Mouse (Mus musculus) forebrain, embryonic 14.5 days (tissue): ENCODE results near the gene Ppm1b. TPM values are rescaled to one million over a fixed set of nuclear protein-coding genes. Genes with fewer than 3 reads are reported as not detected.

Experiments
- ATAC-seq: fragments of 200-750 bp; cut with Nextera tagmentation; 2 replicates; pipeline ENCODE4 v1.8.0; 2017; ENCODE audit warnings: mild to moderate bottlenecking, moderate library complexity
- DNase-seq: peaks from one replicate; pipeline ENCODE4 v3.0.0-alpha.2; 2015; ENCODE audit warnings: low spot score
- H3K27ac ChIP-seq: fragments of 300-500 bp; sonication (generic); 2 replicates; pipeline ENCODE4 v1.5.1; 2014; ENCODE audit warnings: low read depth, mild to moderate bottlenecking, control low read depth, low read length, moderate library complexity
- H3K27me3 ChIP-seq: fragments of 300-500 bp; sonication (generic); replicated peaks from 2 replicates; pipeline ENCODE4 v1.6.1; 2014; ENCODE audit warnings: low read length, control low read depth, mixed read lengths; ENCODE audit not compliant: control insufficient read depth, insufficient read depth
- H3K36me3 ChIP-seq: fragments of 300-500 bp; sonication (generic); 2 replicates; pipeline ENCODE4 v1.6.1; 2014; ENCODE audit warnings: low read length, control low read depth; ENCODE audit not compliant: control insufficient read depth, insufficient read depth
- H3K4me1 ChIP-seq: fragments of 300-500 bp; sonication (generic); 2 replicates; pipeline ENCODE4 v1.6.1; 2014; ENCODE audit warnings: antibody characterized with exemption, low read length, control low read depth; ENCODE audit not compliant: control insufficient read depth, insufficient read depth
- H3K4me2 ChIP-seq: fragments of 300-500 bp; sonication (generic); 2 replicates; pipeline ENCODE4 v1.6.1; 2014; ENCODE audit warnings: mild to moderate bottlenecking, control low read depth, low read length
- H3K4me3 ChIP-seq: fragments of 300-500 bp; sonication (generic); 2 replicates; pipeline ENCODE4 v1.5.1; 2014; ENCODE audit warnings: low read depth, low read length, control low read depth
- H3K9ac ChIP-seq: fragments of 300-500 bp; sonication (generic); 2 replicates; pipeline ENCODE4 v1.6.1; 2014; ENCODE audit warnings: mild to moderate bottlenecking, low read length, control low read depth, moderate library complexity
- H3K9me3 ChIP-seq: fragments of 300-500 bp; sonication (generic); replicated peaks from 2 replicates; pipeline ENCODE4 v1.6.1; 2016; ENCODE audit warnings: low read length, control low read depth, mixed read lengths; ENCODE audit not compliant: control insufficient read depth
- WGBS: fragments of 180-500 bp; shearing (Covaris S2); extraction: QIAGEN DNeasy Blood & Tissue Kit; methylation state at CpG from one replicate; pipeline ENCODE4 v1.1.7; 2014; 5-methylcytosine and 5-hydroxymethylcytosine counted together
- polyA plus RNA-seq: library from polyadenylated mRNA; unstranded; fragments of >200 nt; fragmentation: Nextera tagmentation; extraction: Ambion mirVana; gene quantifications from 2 replicates; pipeline ENCODE4 v1.2.1, GENCODE M21; 2014

The Ppm1b gene
- polyA plus RNA-seq, 1 experiment from 2014 or later, result 73.9 TPM

- ATAC-seq, result no peak
- H3K4me1 ChIP-seq, result peaks cover 5% of the 10 kb centered on the region; the same call in 1 of the 2 replicates
- H3K4me3 ChIP-seq, result no peak overlapping the region
- no peak overlapping the region for H3K27ac ChIP-seq
- H3K36me3 ChIP-seq, result no peaks in the 10 kb centered on the region
- 86% methylated on average over 5 of the region's 5 CpGs for WGBS
- no peaks in the 10 kb centered on the region for H3K9me3 ChIP-seq
- DNase-seq, result no peak
- H3K9ac ChIP-seq, result no peak overlapping the region
- H3K27me3 ChIP-seq, result no peaks in the 10 kb centered on the region
- no peak overlapping the region for H3K4me2 ChIP-seq
Measured at GRCm38 (mm10) chr17:84953776-84954175, 2.8 kb upstream of the Ppm1b start.

GRCm38 (mm10) chr17:84954881-84955280 is 1.7 kb upstream of the Ppm1b start:
- no peak for ATAC-seq
- no peak overlapping the region for H3K4me2 ChIP-seq
- 93% methylated on average over 5 of the region's 5 CpGs for WGBS
- no peaks in the 10 kb centered on the region for H3K9me3 ChIP-seq
- no peak overlapping the region for H3K9ac ChIP-seq
- H3K4me3 ChIP-seq, result no peak overlapping the region
- no peaks in the 10 kb centered on the region for H3K36me3 ChIP-seq
- H3K27ac ChIP-seq, result no peak overlapping the region
- peaks cover 15% of the 10 kb centered on the region for H3K4me1 ChIP-seq
- no peak for DNase-seq
- H3K27me3 ChIP-seq, result no peaks in the 10 kb centered on the region

GRCm38 (mm10) chr17:84956931-84957486 is 468 bp downstream of the Ppm1b start:
- WGBS, result under 1% methylated on average over 24 of the region's 24 CpGs
- H3K36me3 ChIP-seq, result no peaks in the 10 kb centered on the region
- DNase-seq, result peak; percentile 96

GRCm38 (mm10) chr17:84957487-84958259 is 1.1 kb downstream of the Ppm1b start:
- ATAC-seq (peak; percentile 97), DNase-seq (peak; percentile 100)
- peak overlapping the region; percentile 94 for H3K9ac ChIP-seq
- WGBS, result under 1% methylated on average over 54 of the region's 55 CpGs
- H3K4me3 ChIP-seq, result peak overlapping the region; percentile 98
- H3K27me3 ChIP-seq, result no peaks in the 10 kb centered on the region
- no peaks in the 10 kb centered on the region for H3K36me3 ChIP-seq
- H3K9me3 ChIP-seq, result no peaks in the 10 kb centered on the region
- peak overlapping the region; percentile 73 for H3K4me2 ChIP-seq
- peaks cover 22% of the 10 kb centered on the region for H3K4me1 ChIP-seq
- H3K27ac ChIP-seq, result peak overlapping the region; percentile 92

More at GRCm38 (mm10) chr17:84956931-84957486, 468 bp downstream of the Ppm1b start:
- Histone ChIP-seq H3K27ac (peak overlapping the region; percentile 88), H3K4me1 (peaks cover 22% of the 10 kb centered on the region), H3K4me3 (peak overlapping the region; percentile 98), H3K4me2 (peak overlapping the region; percentile 71), H3K9me3 (no peaks in the 10 kb centered on the region), H3K27me3 (no peaks in the 10 kb centered on the region), H3K9ac (peak overlapping the region; percentile 66)
- ATAC-seq, result peak; percentile 87

- Histone ChIP-seq H3K9me3 (no peaks in the 10 kb centered on the region), H3K27ac (peak overlapping the region; percentile 92), H3K4me3 (peak overlapping the region; percentile 98), H3K4me1 (peaks cover 22% of the 10 kb centered on the region), H3K27me3 (no peaks in the 10 kb centered on the region), H3K4me2 (peak overlapping the region; percentile 73), H3K36me3 (no peaks in the 10 kb centered on the region), H3K9ac (peak overlapping the region; percentile 94)
- WGBS, result under 1% methylated on average over 35 of the region's 52 CpGs
- ATAC-seq (no peak), DNase-seq (peak; percentile 33)
Measured at GRCm38 (mm10) chr17:84958411-84958911, 1.9 kb downstream of the Ppm1b start.

- Histone ChIP-seq H3K9me3 (no peaks in the 10 kb centered on the region), H3K27me3 (no peaks in the 10 kb centered on the region), H3K9ac (peak overlapping the region; percentile 94), H3K4me3 (peak overlapping the region; percentile 98), H3K4me2 (peak overlapping the region; percentile 73), H3K4me1 (peaks cover 22% of the 10 kb centered on the region), H3K36me3 (no peaks in the 10 kb centered on the region), H3K27ac (no peak overlapping the region)
- 35% methylated on average over 6 of the region's 6 CpGs for WGBS
- no peak for ATAC-seq
- DNase-seq, result no peak
Measured at GRCm38 (mm10) chr17:84958986-84959664, 2.6 kb downstream of the Ppm1b start.

- Histone ChIP-seq H3K36me3 (no peaks in the 10 kb centered on the region), H3K4me3 (peak overlapping the region; percentile 98), H3K4me2 (peak overlapping the region; percentile 73), H3K4me1 (peaks cover 22% of the 10 kb centered on the region), H3K27ac (no peak overlapping the region), H3K9ac (peak overlapping the region; percentile 94), H3K9me3 (no peaks in the 10 kb centered on the region), H3K27me3 (no peaks in the 10 kb centered on the region)
- ATAC-seq, result no peak
- DNase-seq, result no peak
- WGBS, result 74% methylated on average over 3 of the region's 3 CpGs
Measured at GRCm38 (mm10) chr17:84959665-84960020, 3.1 kb downstream of the Ppm1b start.

- WGBS, result 47% methylated on average over 4 of the region's 4 CpGs
Measured at GRCm38 (mm10) chr17:84960136-84960535, 3.6 kb downstream of the Ppm1b start.

More at GRCm38 (mm10) chr17:84960136-84960535, 3.6 kb downstream of the Ppm1b start:
- Histone ChIP-seq H3K9me3 (no peaks in the 10 kb centered on the region), H3K4me3 (peak overlapping the region; percentile 98), H3K27me3 (no peaks in the 10 kb centered on the region), H3K27ac (no peak overlapping the region), H3K36me3 (no peaks in the 10 kb centered on the region), H3K4me1 (peaks cover 22% of the 10 kb centered on the region), H3K9ac (peak overlapping the region; percentile 94), H3K4me2 (peak overlapping the region; percentile 73)
- no peak for ATAC-seq
- no peak for DNase-seq
